Mouse (Mus musculus) activated CD4-positive, CD25-positive, alpha-beta regulatory T cell (primary cell): ENCODE data around the gene Pibf1. TPM values are rescaled to one million over a fixed set of nuclear protein-coding genes. Genes with fewer than 3 reads are reported as not detected.

Experiments used
- polyA plus RNA-seq, 2 experiments: library from polyadenylated mRNA; unstranded; fragments of 100-300 nt; shearing (Covaris generic); gene quantifications; one replicate each; pipeline ENCODE4 v1.2.1; 2017

Pibf1 gene
- 10 to 100 TPM; 12.3 to 20.4 TPM for polyA plus RNA-seq

GRCm38 (mm10) chr14:99099267-99099966, at the start of gene Pibf1, which contains the start of gene Dis3:
TSS of gene Pibf1 (plus strand) at chr14:99099424.
TSS of gene Dis3 (minus strand) at chr14:99099770.

GRCm38 (mm10) chr14:99298385-99299021, 199.3 kb downstream of the Pibf1 start, which contains the start of gene Klf5:
TSS of gene Klf5 (plus strand) at chr14:99298691.

Other genes with a start within 250 kb of the Pibf1 start
- 1 to 10 TPM; 8.7 to 9.4 TPM for gene Rpl36a-ps1, start 105.1 kb upstream of the Pibf1 start, polyA plus RNA-seq
- gene Mzt1, start 53.3 kb upstream of the Pibf1 start, polyA plus RNA-seq = 10 to 100 TPM; 51.3 to 57.4 TPM
- gene Bora, start 53.2 kb upstream of the Pibf1 start, polyA plus RNA-seq = 10 to 100 TPM; 26.9 to 38.4 TPM
- gene Dis3, start 346 bp downstream of the Pibf1 start, polyA plus RNA-seq = 10 to 100 TPM; 19.5 to 33.2 TPM
- under 1 TPM in 1 of 2 experiments, not detected in 1; 0.49 TPM for gene Klf5, start 199.3 kb downstream of the Pibf1 start, polyA plus RNA-seq